Mouse (Mus musculus) small intestine, adult 2 months (tissue): ENCODE results near the gene Nfyb. TPM values are rescaled to one million over a fixed set of nuclear protein-coding genes. Genes with fewer than 3 reads are reported as not detected.

ENCODE experiments used
- H3K27ac ChIP-seq: fragments of 200-500 bp; 2 replicates; pipeline ENCODE4 v1.5.1; 2012; ENCODE audit warnings: low read depth, low read length, control low read depth, inconsistent platforms; ENCODE audit not compliant: insufficient read depth
- H3K27me3 ChIP-seq: fragments of 200-500 bp; 2 replicates; pipeline ENCODE4 v1.6.1; 2012; ENCODE audit warnings: mild to moderate bottlenecking, moderate library complexity, low read length, inconsistent platforms; ENCODE audit not compliant: control insufficient read depth, insufficient read depth
- H3K36me3 ChIP-seq: fragments of 200-500 bp; 2 replicates; pipeline ENCODE4 v1.6.1; 2012; ENCODE audit warnings: mild to moderate bottlenecking, low read length, control low read depth, inconsistent platforms; ENCODE audit not compliant: control insufficient read depth, insufficient read depth
- H3K4me1 ChIP-seq: fragments of 200-500 bp; 2 replicates; pipeline ENCODE4 v1.6.1; 2012; ENCODE audit warnings: low read length, inconsistent platforms, mixed read lengths; ENCODE audit not compliant: control insufficient read depth, insufficient read depth, insufficient read length
- H3K4me3 ChIP-seq: fragments of 200-500 bp; 2 replicates; pipeline ENCODE4 v1.5.1; 2012; ENCODE audit warnings: low read depth, mild to moderate bottlenecking, control low read depth, inconsistent platforms, low read length, moderate library complexity
- CTCF ChIP-seq: fragments of 200-500 bp; IDR thresholded peaks from 2 replicates; pipeline ENCODE4 v1.5.1; 2012; ENCODE audit warnings: low read depth, mild to moderate bottlenecking, control low read depth, inconsistent platforms, low read length, moderate library complexity, mixed read lengths; ENCODE audit not compliant: insufficient replicate concordance, insufficient read length; ENCODE audit errors: extremely low read depth
- POLR2A ChIP-seq: fragments of 200-500 bp; IDR thresholded peaks from 2 replicates; pipeline ENCODE4 v1.6.1; 2012; ENCODE audit warnings: low read depth, mild to moderate bottlenecking, control low read depth, inconsistent platforms, low read length, moderate library complexity
- WGBS: fragments of 180-500 bp; shearing (Covaris S2); methylation state at CpG from one replicate; pipeline ENCODE4 v1.1.7; 2018; 5-methylcytosine and 5-hydroxymethylcytosine counted together
- polyA plus RNA-seq: library from polyadenylated mRNA; depleted of rRNA; stranded (reverse); fragments of >200 nt; gene quantifications from 2 replicates; pipeline ENCODE4 v1.2.3, GENCODE M21; 2012

The Nfyb gene
- polyA plus RNA-seq, 1 experiment: 5.2 TPM

DNA sequence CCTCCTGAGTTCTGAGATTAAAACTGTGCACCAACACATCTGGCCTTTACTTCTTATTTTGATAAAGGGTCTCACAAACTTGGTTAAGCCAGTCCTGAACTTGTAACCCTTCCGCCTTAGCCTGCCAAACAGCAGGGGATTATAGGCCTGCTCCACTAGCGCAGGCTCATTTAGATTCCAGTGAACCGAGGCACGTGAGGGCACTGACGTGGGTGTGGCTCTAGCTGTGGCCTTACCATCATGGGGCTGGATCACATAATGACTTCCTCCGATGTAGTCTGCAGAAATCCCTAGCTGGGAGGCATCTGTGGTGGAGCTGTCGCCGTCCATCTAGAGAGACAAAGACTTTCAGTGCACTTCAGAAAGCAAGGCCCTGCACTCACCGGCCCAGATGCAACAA, 7.5 kb downstream of the Nfyb start:
- peaks cover 14% of the 10 kb centered on the region for H3K4me1 ChIP-seq
- no peak overlapping the region for H3K4me3 ChIP-seq
- WGBS: 91% methylated on average over 9 of the region's 9 CpGs
- H3K27me3 ChIP-seq: no peaks in the 10 kb centered on the region
- H3K27ac ChIP-seq: no peak overlapping the region
- TF ChIP-seq CTCF (no peak), POLR2A (no peak)
- peaks cover 42% of the 10 kb centered on the region for H3K36me3 ChIP-seq

DNA sequence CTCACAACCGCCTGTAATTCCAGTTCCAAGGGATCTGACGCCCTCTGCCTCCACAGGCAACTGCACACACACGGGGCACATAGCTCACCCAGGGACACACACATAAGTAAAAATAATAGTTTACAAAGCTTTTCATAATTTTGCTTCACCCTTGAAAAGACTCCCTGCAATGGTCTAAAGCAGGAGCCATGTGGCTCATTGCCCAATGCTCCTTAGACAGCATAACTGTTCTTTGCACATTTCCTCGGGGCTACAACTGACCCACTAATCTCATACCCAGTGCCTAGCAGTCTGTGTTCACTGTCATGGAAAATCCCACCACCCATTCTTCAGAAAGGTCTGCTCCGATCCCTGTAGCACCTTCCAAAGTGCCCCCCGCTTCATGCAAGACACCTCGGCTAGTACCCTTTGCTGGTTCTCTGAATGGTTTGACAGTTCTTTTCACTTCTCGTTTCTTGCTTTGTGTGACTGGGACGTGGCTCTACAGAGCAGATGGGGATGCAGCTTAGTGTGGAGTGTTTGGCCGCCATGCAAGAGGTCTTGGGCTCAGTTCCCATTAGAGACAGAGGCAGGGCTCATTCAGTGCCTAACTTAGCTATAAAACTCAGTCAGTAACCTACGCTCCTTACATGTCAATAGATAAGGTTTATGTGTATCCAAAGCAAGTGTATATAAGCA, 8.6 kb downstream of the Nfyb start:
- Histone ChIP-seq H3K27ac (no peak overlapping the region), H3K36me3 (peaks cover 51% of the 10 kb centered on the region)
- 94% methylated on average over 11 of the region's 11 CpGs for WGBS

DNA sequence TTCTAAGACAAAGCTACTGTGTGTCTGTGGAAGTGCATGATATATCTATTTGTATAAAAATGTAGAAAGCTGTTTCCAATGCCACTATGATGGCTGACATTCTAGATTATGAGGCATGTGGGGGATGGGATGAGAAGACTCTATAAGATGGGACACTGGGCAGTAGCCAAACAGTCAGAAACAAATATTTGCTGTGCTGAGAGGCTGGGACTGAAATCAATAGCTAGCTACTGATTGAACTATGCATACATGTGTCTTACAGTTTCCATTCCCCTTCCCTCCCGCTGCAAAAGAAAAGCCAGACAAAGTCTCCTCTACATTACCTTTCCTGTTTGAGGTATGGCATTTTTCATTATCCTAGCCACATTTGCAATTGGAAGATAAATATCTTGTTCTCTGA, 9.3 kb downstream of the Nfyb start:
- peaks cover 4% of the 10 kb centered on the region for H3K4me1 ChIP-seq
- peaks cover 55% of the 10 kb centered on the region for H3K36me3 ChIP-seq
- TF ChIP-seq CTCF (no peak), POLR2A (no peak)
- WGBS: 76% methylated on average over 1 of the region's 1 CpGs
- no peak overlapping the region for H3K27ac ChIP-seq
- no peak overlapping the region for H3K4me3 ChIP-seq
- H3K27me3 ChIP-seq: no peaks in the 10 kb centered on the region

More for the DNA sequence above, 8.6 kb downstream of the Nfyb start:
- Histone ChIP-seq H3K27me3 (no peaks in the 10 kb centered on the region), H3K4me3 (no peak overlapping the region), H3K4me1 (peaks cover 8% of the 10 kb centered on the region)
- TF ChIP-seq CTCF (no peak), POLR2A (no peak)

DNA sequence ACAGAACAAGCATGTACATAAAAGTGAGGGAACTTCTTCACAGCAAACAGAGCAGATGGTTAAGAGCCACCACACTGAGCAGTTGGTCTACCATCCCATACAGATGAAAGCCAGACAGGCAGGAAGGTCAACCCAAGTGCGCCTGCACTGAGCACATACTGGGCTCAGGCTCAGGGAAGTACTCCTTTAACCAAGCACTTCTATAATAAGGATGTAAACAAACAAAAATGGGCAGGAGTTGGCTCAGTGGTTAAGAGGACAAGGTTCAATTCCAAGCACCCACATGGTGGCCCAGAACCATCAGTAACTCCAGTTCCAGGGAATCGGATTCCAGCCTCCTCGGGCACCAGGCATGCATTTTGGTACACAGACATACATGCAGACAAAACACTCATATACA, 11.0 kb downstream of the Nfyb start:
- H3K36me3 ChIP-seq: peaks cover 59% of the 10 kb centered on the region
- TF ChIP-seq POLR2A (no peak), CTCF (no peak)
- H3K4me3 ChIP-seq: no peak overlapping the region
- no peaks in the 10 kb centered on the region for H3K27me3 ChIP-seq
- no peak overlapping the region for H3K27ac ChIP-seq
- peaks cover 4% of the 10 kb centered on the region for H3K4me1 ChIP-seq
- 28% methylated on average over 3 of the region's 3 CpGs for WGBS

DNA sequence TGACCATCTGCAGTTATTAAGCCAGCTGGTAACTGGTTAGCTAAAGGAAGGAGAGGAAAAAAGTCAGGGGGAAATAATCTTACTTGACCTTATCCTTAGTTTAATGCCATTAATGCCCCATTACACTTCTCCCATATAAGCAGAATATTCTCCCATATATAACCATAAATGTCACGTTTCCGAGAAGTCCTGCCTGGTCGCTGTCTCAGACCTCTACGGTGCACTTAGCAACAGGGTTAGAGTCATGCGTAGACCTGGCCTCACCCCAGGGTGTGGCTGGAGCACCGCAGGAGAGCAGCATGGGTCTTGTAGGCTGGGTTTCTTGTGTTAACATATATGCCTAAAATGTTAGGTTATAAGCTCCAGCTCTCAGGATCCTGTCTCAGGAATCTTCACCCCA, 13.2 kb downstream of the Nfyb start:
- Histone ChIP-seq H3K27me3 (no peaks in the 10 kb centered on the region), H3K4me1 (no peaks in the 10 kb centered on the region; the same call in 1 of the 2 replicates), H3K27ac (no peak overlapping the region), H3K36me3 (peaks cover 63% of the 10 kb centered on the region), H3K4me3 (no peak overlapping the region)
- 62% methylated on average over 6 of the region's 6 CpGs for WGBS
- TF ChIP-seq POLR2A (no peak), CTCF (no peak)

DNA sequence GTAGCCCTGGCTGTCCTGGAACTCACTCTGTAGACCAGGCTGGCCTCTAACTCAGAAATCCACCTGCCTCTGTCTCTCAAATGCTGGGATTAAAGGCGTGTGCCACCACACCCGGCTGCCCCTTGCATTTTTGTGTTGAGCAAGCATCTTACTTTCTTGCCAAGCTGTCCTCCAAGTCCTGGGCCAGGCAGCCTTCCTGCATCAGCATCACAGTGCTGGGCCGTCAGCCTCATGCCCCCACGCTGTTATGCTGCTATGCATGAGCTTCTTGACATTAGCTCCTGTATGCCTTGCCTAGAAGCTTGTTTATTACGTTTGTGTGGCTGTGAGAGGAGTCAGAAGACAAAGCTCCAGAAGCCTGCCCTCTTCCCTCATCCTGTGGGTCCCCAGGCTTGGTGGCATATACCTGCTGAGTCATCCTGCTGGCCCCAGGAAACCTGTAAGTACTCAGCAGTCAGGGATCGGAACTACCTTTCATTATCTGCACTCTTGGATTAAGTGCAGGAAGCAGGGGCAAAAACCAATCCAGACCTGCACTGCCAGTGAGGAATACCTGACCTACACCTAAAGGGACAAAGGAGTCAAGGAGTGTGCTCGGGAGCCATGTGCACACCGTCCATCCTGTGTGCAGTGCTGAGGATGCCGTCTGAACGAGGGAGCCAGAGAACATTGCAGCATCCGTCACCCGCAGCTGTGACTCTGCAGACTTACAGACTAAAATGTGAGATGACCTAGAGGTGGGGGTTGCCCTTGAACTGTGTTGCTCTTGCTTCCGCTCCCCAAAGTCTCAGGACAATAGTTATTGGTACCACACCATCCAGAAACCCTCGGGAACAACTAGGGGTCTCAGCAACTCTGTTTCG, 16.7 kb downstream of the Nfyb start:
- no peak overlapping the region for H3K27ac ChIP-seq
- TF ChIP-seq CTCF (no peak), POLR2A (no peak)
- 83% methylated on average over 15 of the region's 15 CpGs for WGBS
- H3K4me3 ChIP-seq: no peak overlapping the region
- H3K27me3 ChIP-seq: no peaks in the 10 kb centered on the region
- H3K4me1 ChIP-seq: no peaks in the 10 kb centered on the region; the same call in 1 of the 2 replicates
- peaks cover 59% of the 10 kb centered on the region for H3K36me3 ChIP-seq

DNA sequence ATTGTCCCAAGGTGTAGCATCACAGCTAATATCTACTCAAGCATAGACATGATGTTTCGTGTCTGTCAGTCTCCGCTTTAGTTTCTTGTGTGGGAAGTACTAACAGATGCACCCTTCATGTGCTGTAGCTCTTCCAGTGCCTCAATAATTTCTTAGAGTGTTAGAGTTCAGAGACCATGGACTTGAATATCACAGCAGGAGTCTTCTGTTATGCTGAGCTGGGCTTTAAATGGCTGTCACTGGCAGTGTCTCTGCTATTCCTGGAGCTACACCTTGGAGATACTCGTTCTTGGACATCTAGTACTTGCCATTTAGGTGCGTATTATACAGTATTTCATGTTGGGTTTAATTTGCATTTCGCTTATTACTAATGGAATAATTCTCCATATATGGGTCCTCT, 18.6 kb downstream of the Nfyb start:
- H3K36me3 ChIP-seq: peaks cover 43% of the 10 kb centered on the region
- TF ChIP-seq CTCF: no peak
- whole genome bisulfite sequencing: 92% methylated on average over 5 of the region's 5 CpGs

More for the DNA sequence above, 18.6 kb downstream of the Nfyb start:
- H3K27ac ChIP-seq: no peak overlapping the region
- H3K4me3 ChIP-seq: no peak overlapping the region
- H3K27me3 ChIP-seq: no peaks in the 10 kb centered on the region
- no peaks in the 10 kb centered on the region; the same call in 1 of the 2 replicates for H3K4me1 ChIP-seq
